Mouse (Mus musculus) MEL (cell line): ENCODE measurements at regions not wholly inside any gene's neighbourhood (a gene's known extent, or its start where the extent isn't known, plus 50 kb on each side); places are given as distances from the start of the nearest gene placed in this dataset.

Experiments
- DNase-seq: peaks from one replicate; pipeline ENCODE4 v3.0.0; 2011; ENCODE audit warnings: low read depth, low spot score
- H3K27ac ChIP-seq: 2 replicates; pipeline ENCODE4 v1.5.1; 2012; ENCODE audit warnings: low read depth, mild to moderate bottlenecking, control low read depth, low read length, moderate library complexity; ENCODE audit not compliant: control insufficient read depth
- H3K27me3 ChIP-seq, 2 experiments: fragments of 150-350 bp in 1 of 2; sonication (generic) in 1 of 2; 2 replicates each; pipeline ENCODE4 v1.6.1; 2012; ENCODE audit warnings: low read length in 2 of 2, mild to moderate bottlenecking in 2 of 2, improper control_type of control experiment in 1 of 2, moderate library complexity in 1 of 2; ENCODE audit not compliant: insufficient read depth in 2 of 2, control insufficient read depth in 1 of 2
- H3K36me3 ChIP-seq, 2 experiments: 2 replicates each; pipeline ENCODE4 v1.6.1; 2012 to 2014; ENCODE audit warnings: low read length in 2 of 2, improper control_type of control experiment in 1 of 2, inconsistent platforms in 1 of 2, mild to moderate bottlenecking in 1 of 2; ENCODE audit not compliant: insufficient read depth in 2 of 2, control insufficient read depth in 1 of 2
- H3K4me1 ChIP-seq, 2 experiments: fragments of 150-350 bp in 1 of 2; sonication (generic) in 1 of 2; 2 replicates each; pipeline ENCODE4 v1.6.1; 2012; ENCODE audit warnings: low read length in 2 of 2, improper control_type of control experiment in 1 of 2, mild to moderate bottlenecking in 1 of 2; ENCODE audit not compliant: insufficient read depth in 2 of 2, control insufficient read depth in 1 of 2
- H3K4me3 ChIP-seq, 2 experiments: fragments of 150-350 bp in 1 of 2; sonication (generic) in 1 of 2; 2 replicates each; pipeline ENCODE4 v1.5.1; 2012; ENCODE audit warnings: low read depth in 2 of 2, low read length in 2 of 2, mild to moderate bottlenecking in 2 of 2, moderate library complexity in 2 of 2, control low read depth in 1 of 2, improper control_type of control experiment in 1 of 2; ENCODE audit not compliant: control insufficient read depth in 1 of 2, insufficient read depth in 1 of 2
- H3K79me2 ChIP-seq: 2 replicates; pipeline ENCODE4 v1.6.1; 2012; ENCODE audit warnings: mild to moderate bottlenecking, low read length, moderate library complexity; ENCODE audit not compliant: control insufficient read depth, poor library complexity, insufficient read depth
- H3K9ac ChIP-seq: 2 replicates; pipeline ENCODE4 v1.6.1; 2012; ENCODE audit warnings: low read depth, mild to moderate bottlenecking, control low read depth, low read length, moderate library complexity; ENCODE audit not compliant: control insufficient read depth, poor library complexity, severe bottlenecking
- H3K9me3 ChIP-seq: fragments of 150-350 bp; sonication (generic); replicated peaks from 2 replicates; pipeline ENCODE4 v1.6.1; 2012; ENCODE audit warnings: mild to moderate bottlenecking, low read length, improper control_type of control experiment, moderate library complexity; ENCODE audit not compliant: insufficient read depth
- BHLHE40 ChIP-seq: IDR thresholded peaks from 2 replicates; pipeline ENCODE4 v1.6.1; 2012; ENCODE audit warnings: low read depth, mild to moderate bottlenecking, inconsistent platforms, low read length, improper control_type of control experiment, borderline replicate concordance
- CHD1 ChIP-seq: IDR thresholded peaks from 2 replicates; pipeline ENCODE4 v1.6.1; 2012; ENCODE audit warnings: low read depth, mild to moderate bottlenecking, inconsistent platforms, low read length, improper control_type of control experiment
- CHD2 ChIP-seq: IDR thresholded peaks from 2 replicates; pipeline ENCODE4 v1.6.1; 2011; ENCODE audit warnings: low read length, improper control_type of control experiment
- CTCF ChIP-seq, 3 experiments: IDR thresholded peaks in 2 of 3; conservative IDR thresholded peaks in 1 of 3; 2 replicates each; pipeline ENCODE4 v1.5.1; 2011 to 2012; ENCODE audit warnings: low read length in 3 of 3, low read depth in 2 of 3, mild to moderate bottlenecking in 2 of 3, improper control_type of control experiment in 1 of 3, inconsistent platforms in 1 of 3, mixed read lengths in 1 of 3, moderate library complexity in 1 of 3; ENCODE audit not compliant: control insufficient read depth in 1 of 3, insufficient read depth in 1 of 3, poor library complexity in 1 of 3, severe bottlenecking in 1 of 3
- EP300 ChIP-seq, 2 experiments: IDR thresholded peaks; 2 replicates each; pipeline ENCODE4 v1.6.1; 2011; ENCODE audit warnings: improper control_type of control experiment in 2 of 2, low read length in 2 of 2, low read depth in 1 of 2, mild to moderate bottlenecking in 1 of 2
- GABPA ChIP-seq: IDR thresholded peaks from 2 replicates; pipeline ENCODE4 v1.6.1; 2012; ENCODE audit warnings: low read depth, mild to moderate bottlenecking, inconsistent platforms, low read length, improper control_type of control experiment, moderate library complexity
- GATA1 ChIP-seq: IDR thresholded peaks from 2 replicates; pipeline ENCODE4 v1.6.1; 2011; ENCODE audit warnings: low read depth, low read length, improper control_type of control experiment
- KAT2A ChIP-seq: conservative IDR thresholded peaks from 2 replicates; pipeline ENCODE4 v1.6.1; 2012; ENCODE audit warnings: low read depth, low read length, improper control_type of control experiment, inconsistent platforms
- MEF2A ChIP-seq: IDR thresholded peaks from 2 replicates; pipeline ENCODE4 v1.6.1; 2014; ENCODE audit warnings: low read depth, mild to moderate bottlenecking, inconsistent platforms, low read length, improper control_type of control experiment; ENCODE audit not compliant: poor library complexity, insufficient replicate concordance, severe bottlenecking; ENCODE audit errors: extremely low read depth
- MXI1 ChIP-seq: IDR thresholded peaks from 2 replicates; pipeline ENCODE4 v1.6.1; 2011; ENCODE audit warnings: mild to moderate bottlenecking, low read depth, low read length, improper control_type of control experiment
- MYB ChIP-seq: IDR thresholded peaks from 2 replicates; pipeline ENCODE4 v1.6.1; 2011; ENCODE audit warnings: mild to moderate bottlenecking, low read depth, low read length, improper control_type of control experiment
- MYC ChIP-seq: IDR thresholded peaks from 2 replicates; pipeline ENCODE4 v1.6.1; 2011; ENCODE audit warnings: low read depth, mild to moderate bottlenecking, low read length, improper control_type of control experiment, moderate library complexity
- NELFE ChIP-seq: IDR thresholded peaks from 2 replicates; pipeline ENCODE4 v1.6.1; 2011; ENCODE audit warnings: low read depth, low read length, improper control_type of control experiment
- POLR2A ChIP-seq, 2 experiments: IDR thresholded peaks; 2 replicates each; pipeline ENCODE4 v1.6.1; 2011 to 2012; ENCODE audit warnings: low read length in 2 of 2, mild to moderate bottlenecking in 2 of 2, control low read depth in 1 of 2, improper control_type of control experiment in 1 of 2, low read depth in 1 of 2, moderate library complexity in 1 of 2; ENCODE audit not compliant: control insufficient read depth in 1 of 2, insufficient read depth in 1 of 2, poor library complexity in 1 of 2
- RAD21 ChIP-seq: IDR thresholded peaks from 2 replicates; pipeline ENCODE4 v1.6.1; 2011; ENCODE audit warnings: mild to moderate bottlenecking, low read depth, low read length, improper control_type of control experiment
- RCOR1 ChIP-seq: IDR thresholded peaks from 2 replicates; pipeline ENCODE4 v1.6.1; 2012; ENCODE audit warnings: low read depth, mild to moderate bottlenecking, inconsistent platforms, low read length, improper control_type of control experiment
- SIN3A ChIP-seq: IDR thresholded peaks from 2 replicates; pipeline ENCODE4 v1.6.1; 2012; ENCODE audit warnings: low read length, improper control_type of control experiment, inconsistent platforms
- SMC3 ChIP-seq: IDR thresholded peaks from 2 replicates; pipeline ENCODE4 v1.6.1; 2011; ENCODE audit warnings: low read depth, low read length, improper control_type of control experiment
- TAL1 ChIP-seq: IDR thresholded peaks from 2 replicates; pipeline ENCODE4 v1.6.1; 2012; ENCODE audit warnings: mild to moderate bottlenecking, inconsistent platforms, low read length, moderate library complexity, mixed read lengths
- TCF12 ChIP-seq: IDR thresholded peaks from 2 replicates; pipeline ENCODE4 v1.6.1; 2014; ENCODE audit warnings: low read depth, mild to moderate bottlenecking, inconsistent platforms, low read length, improper control_type of control experiment, moderate library complexity
- UBTF ChIP-seq: IDR thresholded peaks from 2 replicates; pipeline ENCODE4 v1.6.1; 2012; ENCODE audit warnings: low read depth, mild to moderate bottlenecking, inconsistent platforms, low read length, improper control_type of control experiment, moderate library complexity, borderline replicate concordance; ENCODE audit not compliant: insufficient read depth
- USF1 ChIP-seq: IDR thresholded peaks from 2 replicates; pipeline ENCODE4 v1.6.1; 2014; ENCODE audit warnings: low read depth, mild to moderate bottlenecking, inconsistent platforms, low read length, improper control_type of control experiment, moderate library complexity
- USF2 ChIP-seq, 2 experiments: IDR thresholded peaks; 2 replicates each; pipeline ENCODE4 v1.6.1; 2011 to 2012; ENCODE audit warnings: improper control_type of control experiment in 2 of 2, low read length in 2 of 2, borderline replicate concordance in 1 of 2, inconsistent platforms in 1 of 2, low read depth in 1 of 2, mild to moderate bottlenecking in 1 of 2; ENCODE audit not compliant: insufficient read depth in 1 of 2
- ZC3H11A ChIP-seq: IDR thresholded peaks from 2 replicates; pipeline ENCODE4 v1.6.1; 2012; ENCODE audit warnings: low read depth, mild to moderate bottlenecking, inconsistent platforms, low read length, improper control_type of control experiment
- ZKSCAN1 ChIP-seq: IDR thresholded peaks from 2 replicates; pipeline ENCODE4 v1.6.1; 2012; ENCODE audit warnings: low read depth, mild to moderate bottlenecking, inconsistent platforms, low read length, improper control_type of control experiment, moderate library complexity
- ZMIZ1 ChIP-seq: IDR thresholded peaks from 2 replicates; pipeline ENCODE4 v1.6.1; 2012; ENCODE audit warnings: low read depth, mild to moderate bottlenecking, inconsistent platforms, low read length, improper control_type of control experiment, moderate library complexity
- ZNF384 ChIP-seq: IDR thresholded peaks from 2 replicates; pipeline ENCODE4 v1.6.1; 2012; ENCODE audit warnings: low read depth, mild to moderate bottlenecking, inconsistent platforms, low read length, improper control_type of control experiment

GRCm38 (mm10) chr11:45647888-45648287 is 204.0 kb upstream of the Clint1 start:
- Histone ChIP-seq H3K79me2 (no peaks in the 10 kb centered on the region), H3K27me3 (no peaks in the 10 kb centered on the region; a peak in 1 of 4 replicates), H3K27ac (no peak overlapping the region), H3K9ac (no peak overlapping the region), H3K4me1 (no peaks in the 10 kb centered on the region), H3K9me3 (no peaks in the 10 kb centered on the region), H3K4me3 (no peak overlapping the region), H3K36me3 (no peaks in the 10 kb centered on the region)
- DNase-seq, result peak; percentile 42
- TF ChIP-seq SIN3A, result no peak
- no peak for TF ChIP-seq RCOR1
- TF ChIP-seq ZMIZ1, result no peak
- peak; percentile 71 for TF ChIP-seq SMC3
- TF ChIP-seq NELFE, result no peak
- no peak for TF ChIP-seq ZNF384
- TF ChIP-seq BHLHE40, result no peak
- TF ChIP-seq POLR2A (IDR thresholded peaks at IDR 0.05; ENCODE audit: control insufficient read depth in 1 of 2, insufficient read depth in 1 of 2, low read depth in 1 of 2, low read length in 2 of 2, poor library complexity in 1 of 2), result no peak
- TF ChIP-seq RAD21, result peak; percentile 43
- TF ChIP-seq CHD1, result no peak
- TF ChIP-seq EP300 (IDR thresholded peaks at IDR 0.05; ENCODE audit: low read depth in 1 of 2, low read length in 2 of 2), result no peak
- no peak for TF ChIP-seq KAT2A
- no peak for TF ChIP-seq USF2 (IDR thresholded peaks at IDR 0.05; ENCODE audit: borderline replicate concordance in 1 of 2, insufficient read depth in 1 of 2, low read depth in 1 of 2, low read length in 2 of 2)
- no peak for TF ChIP-seq MEF2A
- no peak for TF ChIP-seq GATA1
- no peak for TF ChIP-seq TAL1
- no peak for TF ChIP-seq MYB
- no peak for TF ChIP-seq GABPA
- no peak for TF ChIP-seq UBTF
- TF ChIP-seq CTCF (IDR thresholded peaks at IDR 0.05 in 2 of 3, conservative IDR thresholded peaks at IDR 0.05 in 1 of 3; ENCODE audit: control insufficient read depth in 1 of 3, insufficient read depth in 1 of 3, low read depth in 2 of 3, low read length in 3 of 3, poor library complexity in 1 of 3, severe bottlenecking in 1 of 3), result peak; percentile 65 to 84 (median 68)
- no peak for TF ChIP-seq MYC
- no peak for TF ChIP-seq ZKSCAN1
- TF ChIP-seq USF1, result no peak
- TF ChIP-seq MXI1, result no peak
- no peak for TF ChIP-seq ZC3H11A
- no peak for TF ChIP-seq CHD2
- no peak for TF ChIP-seq TCF12
